In the genomic region with DNA sequence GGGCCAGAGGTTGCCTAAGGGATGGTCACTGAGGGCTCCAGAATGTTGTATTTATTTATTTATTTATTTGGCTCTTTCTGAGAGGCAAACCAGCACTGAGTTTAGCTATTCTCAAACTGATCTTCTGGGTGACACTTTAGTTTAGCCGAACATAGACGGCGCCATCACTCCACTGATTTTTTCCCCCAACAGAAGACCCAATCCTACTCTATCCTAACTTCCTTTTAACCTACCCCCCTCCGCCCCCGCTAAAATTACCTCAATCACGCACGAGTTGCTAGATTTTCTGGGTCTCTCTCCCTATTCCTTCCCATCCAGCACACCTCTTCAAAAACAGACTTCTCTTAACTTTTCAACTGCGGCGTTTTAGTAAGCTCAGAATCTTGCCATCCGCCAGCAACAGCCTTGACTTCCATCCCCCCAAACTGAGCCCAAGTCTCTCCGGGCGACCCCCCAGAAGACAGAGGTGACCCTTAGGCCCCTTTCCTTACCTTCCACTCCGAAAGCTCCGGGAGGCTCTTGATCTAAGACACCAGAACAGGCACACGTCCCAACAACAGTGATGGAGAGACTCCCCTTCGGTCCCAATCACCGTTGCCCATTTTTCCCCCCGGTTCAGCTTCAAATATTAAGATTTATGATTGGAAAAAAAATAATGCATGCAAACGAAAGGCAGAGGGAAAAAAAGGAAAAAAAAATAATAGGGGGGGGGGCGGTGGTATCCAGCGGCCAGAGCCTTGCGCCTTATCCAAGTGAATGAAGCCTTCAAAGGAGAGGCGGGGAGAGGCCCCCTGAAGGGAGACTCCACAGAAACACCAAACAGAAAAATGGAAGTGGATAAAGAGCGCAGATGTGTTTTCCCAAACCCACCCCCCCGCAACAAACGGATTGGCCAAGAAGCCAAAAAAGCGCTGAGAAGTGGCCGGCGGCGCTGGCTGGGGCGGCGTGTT, we compare ENCODE assay signal across 7 mouse cellular contexts. TPM values are rescaled to one million over a fixed set of nuclear protein-coding genes. Genes with fewer than 3 reads are reported as not detected.
DNase-seq lines count a peak whose midpoint lies in the region; ATAC-seq and TF ChIP-seq lines count a peak whose summit lies in the region.

A gene (minus strand): TSS at position 737 of the 950 bp plus-strand sequence.

- no peak for TF ChIP-seq CTCF in E14TG2a.4 (conservative IDR thresholded peaks at IDR 0.05; ENCODE audit: low read length)

- peak within 1 kb of the TSS; percentile 65 for H3K4me2 ChIP-seq in forebrain, embryonic 13.5 days
- H3K4me2 ChIP-seq in neural tube, embryonic 13.5 days: peak within 1 kb of the TSS; percentile 68

- WGBS in forebrain, embryonic 13.5 days: under 1% methylated on average over 32 of the region's 32 CpGs
- WGBS in neural tube, embryonic 13.5 days: 2% methylated on average over 32 of the region's 32 CpGs

- H3K27ac ChIP-seq in forebrain, embryonic 13.5 days: peak within 1 kb of the TSS; percentile 86
- peak within 1 kb of the TSS; percentile 92 for H3K27ac ChIP-seq in neural tube, embryonic 13.5 days (replicated peaks)

- H3K27me3 ChIP-seq in E14TG2a.4 (ENCODE audit: insufficient read depth, low read length): peaks cover 30% of the 10 kb centered on the region
- H3K27me3 ChIP-seq in forebrain, embryonic 13.5 days: no peaks in the 10 kb centered on the region
- no peaks in the 10 kb centered on the region for H3K27me3 ChIP-seq in neural tube, embryonic 13.5 days

- peak within 1 kb of the TSS; percentile 74 for H3K9ac ChIP-seq in forebrain, embryonic 13.5 days
- H3K9ac ChIP-seq in neural tube, embryonic 13.5 days: peak within 1 kb of the TSS; percentile 82

- peak; percentile 41 for ATAC-seq in forebrain, embryonic 13.5 days
- peak; percentile 45 for ATAC-seq in neural tube, embryonic 13.5 days (ENCODE audit: low read depth)

- peaks cover 13% of the 10 kb centered on the region; the same call in 1 of the 2 replicates for H3K4me1 ChIP-seq in E14TG2a.4 (replicated peaks; ENCODE audit: low read depth, low read length)
- H3K4me1 ChIP-seq in forebrain, embryonic 13.5 days: peaks cover 55% of the 10 kb centered on the region
- H3K4me1 ChIP-seq in neural tube, embryonic 13.5 days (replicated peaks): peaks cover 66% of the 10 kb centered on the region

- no peaks in the 10 kb centered on the region for H3K36me3 ChIP-seq in E14TG2a.4 (ENCODE audit: insufficient read depth, low read length)
- no peaks in the 10 kb centered on the region for H3K36me3 ChIP-seq in forebrain, embryonic 13.5 days (ENCODE audit: poor library complexity, severe bottlenecking)
- H3K36me3 ChIP-seq in neural tube, embryonic 13.5 days: no peaks in the 10 kb centered on the region

- H3K9me3 ChIP-seq in E14TG2a.4 (ENCODE audit: low read length): no peaks in the 10 kb centered on the region
- no peaks in the 10 kb centered on the region for H3K9me3 ChIP-seq in forebrain, embryonic 13.5 days (replicated peaks)
- no peaks in the 10 kb centered on the region for H3K9me3 ChIP-seq in neural tube, embryonic 13.5 days

- DNase-seq in ZHBTc4 (ENCODE audit: low read depth, low spot score): peak; percentile 3
- peak; percentile 15 to 26 for DNase-seq in left cerebral cortex, adult 8-10 months (ENCODE audit: low spot score in 2 of 2)
- no peak for DNase-seq in adrenal gland, postnatal 4 days (ENCODE audit: low spot score in 2 of 2)
- DNase-seq in thymus, postnatal 4 days: no peak

- H3K4me3 ChIP-seq in E14TG2a.4 (replicated peaks; ENCODE audit: low read length): peak within 1 kb of the TSS; percentile 81
- H3K4me3 ChIP-seq in forebrain, embryonic 13.5 days: peak within 1 kb of the TSS; percentile 63
- peak within 1 kb of the TSS; percentile 75 for H3K4me3 ChIP-seq in neural tube, embryonic 13.5 days

RNA-seq across cellular contexts. Expression of the gene that starts here (rescaled TPM):
- polyA plus RNA-seq in forebrain, embryonic 13.5 days (2015; fragmentation: Nextera tagmentation; extraction: Ambion mirVana): 25.6 and 29.2 TPM in 2 replicates
- total RNA-seq in left cerebral cortex, adult 8-10 months (2022): 100 to 1,000 TPM in 2 of 4 experiments, 10 to 100 TPM in 2; 96.1 to 108 (median 99.1) TPM
- polyA plus RNA-seq in neural tube, embryonic 13.5 days (2015; fragmentation: Nextera tagmentation; extraction: Ambion mirVana): 34.0 and 35.3 TPM in 2 replicates
- 1 to 10 TPM; 8.2 to 8.9 TPM for total RNA-seq in adrenal gland, postnatal 4 days (2021)

Comparison
In these comparisons a context has a peak if more than half of its experiments do, and no peak if none do; other contexts are left out.
1. RNA of the gene that starts here (total RNA-seq): 96.1 to 108 TPM in left cerebral cortex, adult 8-10 months; 8.2 to 8.9 TPM in adrenal gland, postnatal 4 days; every median in the first group is over 4 times any median in the second.
2. DNase-seq: peak in ZHBTc4 (single experiment) and left cerebral cortex, adult 8-10 months (2 of 2); none in adrenal gland, postnatal 4 days (0 of 2) and thymus, postnatal 4 days (single experiment).
3. Peak in every context shown above with its lines, with median percentiles within 50 percentile points of each other: H3K4me3 ChIP-seq.